Comparison of ENCODE assay signal across 32 mouse cellular contexts in genomic region chr9:31189194-31189593, GRCm38 (mm10). TPM values are rescaled to one million over a fixed set of nuclear protein-coding genes. Genes with fewer than 3 reads are reported as not detected.
A peak's percentile ranks its signal among the peaks of the same experiment; 100 is the strongest.
DNase-seq lines count a peak whose midpoint lies in the region; ATAC-seq and TF ChIP-seq lines count a peak whose summit lies in the region.
"Had no signal": no experiment of that assay in that cellular context is flagged by ENCODE, and none has a peak within 500 bp of the region (broad histone marks: within the 10 kb centered on the region; RNA-seq: fewer than 3 reads in every experiment).

No protein-coding gene starts in this region.

- TF ChIP-seq CTCF in liver, adult 2 months (IDR thresholded peaks at IDR 0.05; ENCODE audit: low read depth, low read length): no peak

- H3K9ac ChIP-seq in liver, adult 2 months (ENCODE audit: low read depth, low read length): no peak overlapping the region
- no peak overlapping the region for H3K9ac ChIP-seq in liver, embryonic 11.5 days (ENCODE audit: low read depth, low read length)
- H3K9ac ChIP-seq: embryonic facial prominence, embryonic 13.5 days; forebrain, embryonic 13.5 days; heart, embryonic 12.5 days; heart, embryonic 15.5 days; hindbrain, embryonic 14.5 days had no signal

- H3K4me1 ChIP-seq in liver, adult 2 months (ENCODE audit: control insufficient read depth, insufficient read depth, low read length): peaks cover 14% of the 10 kb centered on the region
- 0 out of 2 replicates have a peak, but pooled peaks cover 6% of the 10 kb centered on the region for H3K4me1 ChIP-seq in liver, embryonic 11.5 days (replicated peaks; ENCODE audit: control insufficient read depth, insufficient read depth, low read length)
- H3K4me1 ChIP-seq in hindbrain, embryonic 10.5 days (replicated peaks): peaks cover 4% of the 10 kb centered on the region; the same call in 1 of the 2 replicates

- no peak overlapping the region for H3K4me2 ChIP-seq in liver, embryonic 11.5 days
- H3K4me2 ChIP-seq: embryonic facial prominence, embryonic 13.5 days; forebrain, embryonic 13.5 days; heart, embryonic 12.5 days; heart, embryonic 15.5 days; hindbrain, embryonic 14.5 days had no signal

- no peak for ATAC-seq in liver, embryonic 11.5 days (replicated peaks; ENCODE audit: low FRiP score)
- ATAC-seq: activated CD4-positive, CD25-positive, alpha-beta regulatory T cell, adult 4 months; CD4-positive, CD25-positive, alpha-beta regulatory T cell, adult 4 months; forebrain, embryonic 13.5 days; forebrain, embryonic 16.5 days; hindbrain, postnatal 0 days; inflammation-experienced regulatory T-cells, adult 6 months; intestine, postnatal 0 days had no signal

- no peak overlapping the region for H3K27ac ChIP-seq in liver, adult 2 months (replicated peaks; ENCODE audit: insufficient read depth, low read depth, low read length)
- no peak overlapping the region for H3K27ac ChIP-seq in liver, embryonic 11.5 days (ENCODE audit: low read depth, low read length)
- H3K27ac ChIP-seq in hindbrain, embryonic 10.5 days: no peak overlapping the region
- H3K27ac ChIP-seq: embryonic facial prominence, embryonic 10.5 days; embryonic facial prominence, embryonic 13.5 days; forebrain, embryonic 10.5 days; forebrain, embryonic 13.5 days; heart, embryonic 15.5 days; hindbrain, embryonic 14.5 days; hindbrain, postnatal 0 days had no signal

- no peaks in the 10 kb centered on the region for H3K27me3 ChIP-seq in liver, adult 2 months (ENCODE audit: control insufficient read depth, insufficient read depth, low read length)
- H3K27me3 ChIP-seq in liver, embryonic 11.5 days (replicated peaks; ENCODE audit: control insufficient read depth, insufficient read depth, low read length): no peaks in the 10 kb centered on the region
- no peaks in the 10 kb centered on the region for H3K27me3 ChIP-seq in hindbrain, embryonic 10.5 days (ENCODE audit: insufficient read depth, poor library complexity, severe bottlenecking)
- H3K27me3 ChIP-seq: embryonic facial prominence, embryonic 13.5 days; forebrain, embryonic 13.5 days; heart, embryonic 12.5 days; heart, embryonic 15.5 days had no signal

- no peak overlapping the region for H3K4me3 ChIP-seq in liver, adult 2 months (ENCODE audit: insufficient read depth, low read depth, low read length)
- H3K4me3 ChIP-seq in liver, embryonic 11.5 days (ENCODE audit: low read depth, low read length): no peak overlapping the region
- no peak overlapping the region for H3K4me3 ChIP-seq in hindbrain, embryonic 10.5 days
- H3K4me3 ChIP-seq: embryonic facial prominence, embryonic 10.5 days; embryonic facial prominence, embryonic 13.5 days; erythroblast, embryonic 14.5 days; forebrain, embryonic 10.5 days; forebrain, embryonic 13.5 days; heart, embryonic 12.5 days; heart, embryonic 15.5 days had no signal

- TF ChIP-seq POLR2A in liver, adult 2 months (IDR thresholded peaks at IDR 0.05; ENCODE audit: extremely low read depth, insufficient read depth, low read length): no peak

- WGBS in liver, adult 2 months: 60% methylated on average over 2 of the region's 2 CpGs
- 78% methylated on average over 2 of the region's 2 CpGs for WGBS in liver, embryonic 11.5 days
- 91% methylated on average over 2 of the region's 2 CpGs for WGBS in hindbrain, embryonic 10.5 days

- 0 out of 2 replicates have a peak, but pooled peaks cover 2% of the 10 kb centered on the region for H3K36me3 ChIP-seq in liver, adult 2 months (ENCODE audit: control insufficient read depth, insufficient read depth, low read length)
- peaks cover 5% of the 10 kb centered on the region for H3K36me3 ChIP-seq in liver, embryonic 11.5 days (ENCODE audit: control insufficient read depth, insufficient read depth, low read length)
- H3K36me3 ChIP-seq in hindbrain, embryonic 10.5 days: peaks cover 13% of the 10 kb centered on the region

- H3K9me3 ChIP-seq in liver, embryonic 11.5 days (ENCODE audit: control insufficient read depth, low read length): no peaks in the 10 kb centered on the region
- H3K9me3 ChIP-seq in hindbrain, embryonic 10.5 days: no peaks in the 10 kb centered on the region
- H3K9me3 ChIP-seq: embryonic facial prominence, embryonic 10.5 days; embryonic facial prominence, embryonic 13.5 days; forebrain, embryonic 13.5 days; heart, embryonic 12.5 days; heart, embryonic 15.5 days had no signal

- peaks cover 26% of the 10 kb centered on the region for H3K79me2 ChIP-seq in liver, adult 2 months (ENCODE audit: control insufficient read depth, insufficient read depth, low read length)

- DNase-seq in adrenal gland, adult 8-10 months: peak; percentile 25
- no peak for DNase-seq in adrenal gland, postnatal 25 days
- DNase-seq in liver, adult 2 months (ENCODE audit: extremely low read depth, low read depth, low spot score): peak; percentile 52
- DNase-seq in liver, embryonic 11.5 days (ENCODE audit: low spot score): no peak
- peak; percentile 61 for DNase-seq in NIH3T3 (ENCODE audit: low read depth)
- peak; percentile 20 to 41 for DNase-seq in adrenal gland, postnatal 36 days
- DNase-seq in layer of hippocampus, adult 11-12 months (ENCODE audit: low spot score): no peak
- DNase-seq in hindbrain, embryonic 10.5 days (ENCODE audit: low spot score): no peak
- DNase-seq: cerebellum, adult 11-12 months; cerebellum, adult 8-10 months; cerebellum, postnatal 10 days; cerebellum, postnatal 36 days; embryo, embryonic 11 days; gastrocnemius, postnatal 10 days; gastrocnemius, postnatal 36 days; heart, postnatal 10 days; heart, postnatal 36 days; kidney, adult 2 months had no signal

RNA-seq across cellular contexts. Expression of gene Aplp2, which starts 22.4 kb away (rescaled TPM):
- total RNA-seq in adrenal gland, adult 8-10 months (2022): 100 to 1,000 TPM; 633 to 794 (median 714) TPM
- 644 and 715 TPM in 2 replicates for total RNA-seq in adrenal gland, postnatal 25 days (2021)
- total RNA-seq in liver, adult 2 months (2014; rRNA removed): 195 and 214 TPM in 2 replicates
- 260 and 276 TPM in 2 replicates for polyA plus RNA-seq in liver, adult 2 months (2012; rRNA removed)
- polyA plus RNA-seq in liver, embryonic 11.5 days (2014; fragmentation: Nextera tagmentation; extraction: Ambion mirVana): 256 and 297 TPM in 2 replicates
- total RNA-seq in adrenal gland, postnatal 36 days (2021): 100 to 1,000 TPM; 600 to 666 TPM
- polyA plus RNA-seq in hindbrain, embryonic 10.5 days (2016; fragmentation: Nextera tagmentation; extraction: Ambion mirVana): 220 and 243 TPM in 2 replicates

RNA-seq across cellular contexts. Expression of gene St14, which starts 57.5 kb away (rescaled TPM):
- 1 to 10 TPM in 1 of 4 experiments, under 1 TPM in 3; 0.65 to 1.1 (median 0.84) TPM for total RNA-seq in adrenal gland, adult 8-10 months (2022)
- 1.2 TPM in 2 replicates for total RNA-seq in adrenal gland, postnatal 25 days (2021)
- total RNA-seq in liver, adult 2 months (2014; rRNA removed): 0.27 and 0.46 TPM in 2 replicates
- polyA plus RNA-seq in liver, adult 2 months (2012; rRNA removed): 0.31 and 0.37 TPM in 2 replicates
- 1.4 and 1.5 TPM in 2 replicates for polyA plus RNA-seq in liver, embryonic 11.5 days (2014; fragmentation: Nextera tagmentation; extraction: Ambion mirVana)
- total RNA-seq in adrenal gland, postnatal 36 days (2021): under 1 TPM; 0.43 to 0.99 TPM
- 4.9 and 9.6 TPM in 2 replicates for polyA plus RNA-seq in hindbrain, embryonic 10.5 days (2016; fragmentation: Nextera tagmentation; extraction: Ambion mirVana)
- total RNA-seq: gastrocnemius, postnatal 36 days had no signal

Comparison
In these comparisons a context has a peak if more than half of its experiments do, and no peak if none do; other contexts are left out.
1. DNase-seq: peak in adrenal gland, adult 8-10 months (single experiment), liver, adult 2 months (single experiment), NIH3T3 (single experiment) and adrenal gland, postnatal 36 days (2 of 2); none in adrenal gland, postnatal 25 days (single experiment), liver, embryonic 11.5 days (single experiment), layer of hippocampus, adult 11-12 months (single experiment) and hindbrain, embryonic 10.5 days (single experiment).